Mouse (Mus musculus) myocyte (in vitro differentiated cells): ENCODE measurements around the gene Mmrn2.

Source experiments
- CEBPB ChIP-seq: IDR thresholded peaks from 2 replicates; pipeline ENCODE4 v1.6.1; 2011; ENCODE audit warnings: mild to moderate bottlenecking, moderate library complexity; ENCODE audit not compliant: poor library complexity, insufficient read depth, severe bottlenecking
- E2F4 ChIP-seq: IDR thresholded peaks from one replicate; pipeline ENCODE4 v1.6.1; 2011; ENCODE audit warnings: mild to moderate bottlenecking, control low read depth, moderate library complexity; ENCODE audit not compliant: insufficient read depth
- MAX ChIP-seq: IDR thresholded peaks from one replicate; pipeline ENCODE4 v1.6.1; 2011; ENCODE audit warnings: low read depth, mild to moderate bottlenecking, control low read depth
- MYOD1 ChIP-seq, 3 experiments: IDR thresholded peaks; one replicate each; pipeline ENCODE4 v1.6.1; 2011; ENCODE audit warnings: control low read depth in 2 of 3, low read depth in 2 of 3, mild to moderate bottlenecking in 2 of 3, moderate library complexity in 1 of 3; ENCODE audit not compliant: insufficient read length in 2 of 3, control insufficient read depth in 1 of 3
- MYOG ChIP-seq, 3 experiments: IDR thresholded peaks; one replicate each; pipeline ENCODE4 v1.6.1; 2011; ENCODE audit warnings: control low read depth in 2 of 3, low read depth in 2 of 3, mild to moderate bottlenecking in 2 of 3; ENCODE audit not compliant: insufficient read length in 2 of 3, control insufficient read depth in 1 of 3, insufficient read depth in 1 of 3
- POLR2A ChIP-seq: IDR thresholded peaks from one replicate; pipeline ENCODE4 v1.6.1; 2011; ENCODE audit warnings: low read depth, mild to moderate bottlenecking, control low read depth, moderate library complexity; ENCODE audit not compliant: insufficient read length
- POLR2AphosphoS2 ChIP-seq: IDR thresholded peaks from one replicate; pipeline ENCODE4 v1.6.1; 2011; ENCODE audit warnings: low read depth, control low read depth; ENCODE audit not compliant: insufficient read length
- SRF ChIP-seq: IDR thresholded peaks from one replicate; pipeline ENCODE4 v1.6.1; 2011; ENCODE audit warnings: low read depth; ENCODE audit not compliant: control insufficient read depth, insufficient read length
- TCF12 ChIP-seq: IDR thresholded peaks from one replicate; pipeline ENCODE4 v1.6.1; 2011; ENCODE audit warnings: mild to moderate bottlenecking, control low read depth; ENCODE audit not compliant: poor library complexity, insufficient read depth, severe bottlenecking
- TCF3 ChIP-seq: IDR thresholded peaks from one replicate; pipeline ENCODE4 v1.6.1; 2011; ENCODE audit warnings: low read depth, control low read depth; ENCODE audit not compliant: insufficient read length
- USF1 ChIP-seq: IDR thresholded peaks from one replicate; pipeline ENCODE4 v1.6.1; 2011; ENCODE audit warnings: low read depth, mild to moderate bottlenecking, control low read depth, moderate library complexity

- TF ChIP-seq POLR2A (no peak), E2F4 (no peak), USF1 (no peak), POLR2AphosphoS2 (no peak), MYOD1 (IDR thresholded peaks at IDR 0.05; ENCODE audit: control insufficient read depth in 1 of 3, insufficient read length in 2 of 3, low read depth in 2 of 3) (no peak), TCF12 (no peak), TCF3 (no peak), CEBPB (no peak), SRF (no peak), MAX (no peak), MYOG (IDR thresholded peaks at IDR 0.05; ENCODE audit: control insufficient read depth in 1 of 3, insufficient read depth in 1 of 3, insufficient read length in 2 of 3, low read depth in 2 of 3) (no peak)
Observed at GRCm38 (mm10) chr14:34371763-34372162, 3.5 kb upstream of the Mmrn2 start.
